ENCODE assay signal across 9 mouse cellular contexts in genomic region chr1:85735463-85736123, GRCm38 (mm10). TPM values are rescaled to one million over a fixed set of nuclear protein-coding genes. Genes with fewer than 3 reads are reported as not detected.
A peak's percentile ranks its signal among the peaks of the same experiment; 100 is the strongest.
DNase-seq lines count a peak whose midpoint lies in the region; ATAC-seq lines count a peak whose summit lies in the region.
"Had no signal": no experiment of that assay in that cellular context is flagged by ENCODE, and none has a peak within 500 bp of the region (broad histone marks: within the 10 kb centered on the region; RNA-seq: fewer than 3 reads in every experiment).

No protein-coding gene starts in this region.

- no peaks in the 10 kb centered on the region for H3K9me3 ChIP-seq in liver, embryonic 11.5 days (ENCODE audit: control insufficient read depth, low read length)
- H3K9me3 ChIP-seq: G1E had no signal

- H3K4me3 ChIP-seq in liver, embryonic 11.5 days (ENCODE audit: low read depth, low read length) = peak overlapping the region; percentile 28

- peak overlapping the region; percentile 53 for H3K4me2 ChIP-seq in liver, embryonic 11.5 days

- H3K27ac ChIP-seq in liver, embryonic 11.5 days (ENCODE audit: low read depth, low read length) = peak overlapping the region; percentile 54

- no peaks in the 10 kb centered on the region for H3K36me3 ChIP-seq in liver, embryonic 11.5 days (ENCODE audit: control insufficient read depth, insufficient read depth, low read length)
- H3K36me3 ChIP-seq: G1E had no signal

- intact Hi-C loops in heart, postnatal 25 days (cut with DNase I) = loop anchor here (2.0 kb wide), 1 partner anchor 155 kb away; no protein-coding TSS in a partner anchor

- peak; percentile 8 for DNase-seq in embryo, embryonic 11 days
- no peak for DNase-seq in embryo, embryonic 10.5 days (ENCODE audit: low spot score)
- peak; percentile 20 for DNase-seq in heart, postnatal 25 days (ENCODE audit: low spot score)
- peak; percentile 59 for DNase-seq in liver, embryonic 11.5 days (ENCODE audit: low spot score)
- DNase-seq in naive thymus-derived CD4-positive, alpha-beta T cell, adult 2 months (ENCODE audit: low read depth) = peak; percentile 84
- DNase-seq in urinary bladder, postnatal 14 days (ENCODE audit: low spot score) = no peak
- no peak for DNase-seq in embryo, embryonic 10 days (ENCODE audit: low spot score)

- WGBS in liver, embryonic 11.5 days = 40% methylated on average over 13 of the region's 13 CpGs

- ATAC-seq in common myeloid progenitor, adult 5-6 weeks (replicated peaks; ENCODE audit: low read depth, poor library complexity, severe bottlenecking) = peak; percentile 75
- peak; percentile 92 for ATAC-seq in liver, embryonic 11.5 days (replicated peaks; ENCODE audit: low FRiP score)

- no peaks in the 10 kb centered on the region for H3K4me1 ChIP-seq in liver, embryonic 11.5 days (replicated peaks; ENCODE audit: control insufficient read depth, insufficient read depth, low read length)

- peak overlapping the region; percentile 47 for H3K9ac ChIP-seq in liver, embryonic 11.5 days (ENCODE audit: low read depth, low read length)

- H3K27me3 ChIP-seq in liver, embryonic 11.5 days (replicated peaks; ENCODE audit: control insufficient read depth, insufficient read depth, low read length) = no peaks in the 10 kb centered on the region

RNA-seq across cellular contexts. Expression of gene A630001G21Rik, which starts 42.9 kb away (rescaled TPM):
- 46.6 and 54.3 TPM in 2 replicates for total RNA-seq in common myeloid progenitor, adult 5-6 weeks (2017)
- under 1 TPM; 0.21 to 0.31 TPM for total RNA-seq in heart, postnatal 25 days (2021)
- 3.2 and 3.5 TPM in 2 replicates for polyA plus RNA-seq in liver, embryonic 11.5 days (2014; fragmentation: Nextera tagmentation; extraction: Ambion mirVana)
- polyA plus RNA-seq: G1E had no signal

RNA-seq across cellular contexts. Expression of gene Cab39, which starts 57.6 kb away (rescaled TPM):
- total RNA-seq in common myeloid progenitor, adult 5-6 weeks (2017) = 102 and 110 TPM in 2 replicates
- total RNA-seq in heart, postnatal 25 days (2021) = 100 to 1,000 TPM; 107 to 112 TPM
- polyA plus RNA-seq in liver, embryonic 11.5 days (2014; fragmentation: Nextera tagmentation; extraction: Ambion mirVana) = 29.2 and 32.6 TPM in 2 replicates

Comparison
In these comparisons a context has a peak if more than half of its experiments do, and no peak if none do; other contexts are left out.
1. DNase-seq: peak in embryo, embryonic 11 days (single experiment), heart, postnatal 25 days (single experiment), liver, embryonic 11.5 days (single experiment) and naive thymus-derived CD4-positive, alpha-beta T cell, adult 2 months (single experiment); none in embryo, embryonic 10.5 days (single experiment), urinary bladder, postnatal 14 days (single experiment) and embryo, embryonic 10 days (single experiment).
2. RNA of gene A630001G21Rik, which starts 42.9 kb away (total RNA-seq): 46.6 to 54.3 TPM in common myeloid progenitor, adult 5-6 weeks; 0.21 to 0.31 TPM in heart, postnatal 25 days; every median in the first group is over 10 times any median in the second.